Mouse (Mus musculus): ENCODE measurements around the gene Atp10a. TPM values are rescaled to one million over a fixed set of nuclear protein-coding genes. Genes with fewer than 3 reads are reported as not detected.

Gene Atp10a
- polyA plus RNA-seq, 1 experiment from 2014 or later = 4.0 TPM

GRCm38 (mm10) chr7:58722250-58722649, 66.3 kb downstream of the Atp10a start:
- H3K27me3 ChIP-seq = no peaks in the 10 kb centered on the region
- no peak overlapping the region for H3K9ac ChIP-seq
- H3K9me3 ChIP-seq = no peaks in the 10 kb centered on the region
- 97% methylated on average over 1 of the region's 1 CpGs for WGBS
- H3K27ac ChIP-seq = no peak overlapping the region
- no peaks in the 10 kb centered on the region for H3K36me3 ChIP-seq (replicated peaks)
- no peak overlapping the region for H3K4me2 ChIP-seq
- ATAC-seq (ENCODE audit: low FRiP score) = no peak
- H3K4me1 ChIP-seq = no peaks in the 10 kb centered on the region
- H3K4me3 ChIP-seq (replicated peaks) = no peak overlapping the region

DNA sequence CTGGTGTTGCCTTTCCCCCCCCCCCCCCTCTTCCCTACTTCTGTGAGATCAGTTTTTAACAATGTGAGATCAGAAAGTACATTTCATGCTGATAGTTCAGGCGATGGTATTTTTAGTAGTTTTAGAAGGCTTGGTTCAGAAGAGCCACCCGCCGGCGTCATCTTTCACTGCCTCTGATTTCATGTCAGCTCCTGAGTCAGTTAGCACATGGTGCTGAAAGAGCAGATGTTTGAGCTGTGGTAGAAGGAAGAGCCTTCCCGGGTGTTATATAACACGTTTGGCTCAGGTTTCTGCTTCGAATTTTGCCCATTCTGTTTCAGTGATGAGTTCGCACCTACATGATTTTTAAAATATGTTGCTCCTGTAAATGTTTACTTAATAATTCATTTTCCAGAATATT, 74.2 kb downstream of the Atp10a start:
- H3K27ac ChIP-seq = no peak overlapping the region
- no peak overlapping the region for H3K9ac ChIP-seq
- no peaks in the 10 kb centered on the region for H3K36me3 ChIP-seq (replicated peaks)
- H3K4me1 ChIP-seq = no peaks in the 10 kb centered on the region
- no peak overlapping the region for H3K4me2 ChIP-seq
- ATAC-seq (ENCODE audit: low FRiP score) = no peak
- no peak overlapping the region for H3K4me3 ChIP-seq (replicated peaks)
- H3K27me3 ChIP-seq = no peaks in the 10 kb centered on the region
- 82% methylated on average over 8 of the region's 8 CpGs for WGBS
- no peaks in the 10 kb centered on the region for H3K9me3 ChIP-seq

- Histone ChIP-seq H3K9me3 (no peaks in the 10 kb centered on the region), H3K4me1 (no peaks in the 10 kb centered on the region), H3K27ac (no peak overlapping the region), H3K9ac (no peak overlapping the region), H3K27me3 (no peaks in the 10 kb centered on the region), H3K4me2 (no peak overlapping the region), H3K4me3 (replicated peaks) (no peak overlapping the region), H3K36me3 (replicated peaks) (no peaks in the 10 kb centered on the region)
- 89% methylated on average over 1 of the region's 1 CpGs for WGBS
- no peak for ATAC-seq (ENCODE audit: low FRiP score)
Measured at GRCm38 (mm10) chr7:58730831-58731230, 74.9 kb downstream of the Atp10a start.

GRCm38 (mm10) chr7:58732406-58732805, 76.4 kb downstream of the Atp10a start:
- Histone ChIP-seq H3K27me3 (no peaks in the 10 kb centered on the region), H3K36me3 (replicated peaks) (no peaks in the 10 kb centered on the region), H3K4me3 (replicated peaks) (no peak overlapping the region), H3K9me3 (no peaks in the 10 kb centered on the region), H3K27ac (no peak overlapping the region), H3K9ac (no peak overlapping the region), H3K4me2 (no peak overlapping the region), H3K4me1 (no peaks in the 10 kb centered on the region)
- WGBS = 72% methylated on average over 6 of the region's 6 CpGs
- ATAC-seq (ENCODE audit: low FRiP score) = no peak

DNA sequence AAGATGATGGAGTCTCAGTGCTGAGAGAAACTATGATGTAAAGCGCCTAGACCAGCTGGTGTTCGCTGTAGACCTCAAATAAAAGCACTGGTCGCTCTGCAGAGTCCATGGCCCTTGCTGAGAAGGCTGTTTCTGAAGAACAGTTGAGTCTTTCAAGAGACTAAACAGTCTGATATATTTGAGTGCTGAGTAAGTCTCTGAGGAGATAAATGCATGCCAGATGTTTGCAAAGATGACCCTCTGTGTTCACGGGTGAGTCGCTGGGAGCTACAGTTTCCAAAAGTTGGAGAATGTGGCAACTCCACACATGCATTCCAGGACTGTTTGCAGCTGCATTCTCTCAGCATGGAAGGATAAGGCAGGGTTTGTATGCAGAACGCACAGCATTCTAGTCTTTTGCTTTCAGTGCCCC, 77.5 kb downstream of the Atp10a start:
- H3K9me3 ChIP-seq = no peaks in the 10 kb centered on the region
- no peaks in the 10 kb centered on the region for H3K36me3 ChIP-seq (replicated peaks)
- H3K27ac ChIP-seq = no peak overlapping the region
- H3K4me1 ChIP-seq = no peaks in the 10 kb centered on the region
- no peak for ATAC-seq (ENCODE audit: low FRiP score)
- no peak overlapping the region for H3K9ac ChIP-seq
- H3K27me3 ChIP-seq = no peaks in the 10 kb centered on the region
- 82% methylated on average over 6 of the region's 6 CpGs for WGBS
- H3K4me2 ChIP-seq = no peak overlapping the region
- no peak overlapping the region for H3K4me3 ChIP-seq (replicated peaks)

DNA sequence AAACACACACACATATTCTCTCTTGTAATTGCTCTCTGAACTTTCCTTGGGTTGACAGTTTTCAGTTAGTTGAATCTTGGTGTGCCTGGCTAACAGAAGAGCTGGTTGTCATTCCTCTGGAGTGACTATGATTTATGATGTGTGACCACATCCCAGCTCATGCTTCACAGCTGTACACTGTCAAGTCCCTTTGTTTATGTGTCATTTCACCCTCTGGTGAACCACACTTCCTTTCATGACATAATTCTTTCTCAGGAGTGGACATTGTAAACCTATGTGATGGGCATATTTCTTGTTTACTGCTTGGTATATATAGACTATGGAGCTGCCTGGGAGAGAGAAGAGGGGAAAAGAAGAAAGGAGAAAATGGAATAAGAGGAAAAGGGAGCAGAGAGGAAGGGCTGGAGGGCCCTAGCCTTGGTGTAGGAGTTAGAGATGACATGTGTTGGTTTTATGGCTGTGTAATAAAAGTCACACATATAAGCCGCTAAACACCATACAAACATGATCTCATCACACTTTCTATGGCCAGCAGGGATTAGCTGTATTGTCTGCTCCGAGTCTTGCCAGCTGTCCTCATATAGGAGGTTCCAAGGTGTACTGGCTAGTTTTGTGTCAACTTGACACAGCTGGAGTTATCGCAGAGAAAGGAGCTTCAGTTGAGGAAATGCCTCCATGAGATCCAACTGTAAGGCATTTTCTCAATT, 81.0 kb downstream of the Atp10a start:
- H3K9me3 ChIP-seq = no peaks in the 10 kb centered on the region
- no peak overlapping the region for H3K9ac ChIP-seq
- H3K4me1 ChIP-seq = no peaks in the 10 kb centered on the region
- no peak overlapping the region for H3K4me2 ChIP-seq
- H3K27ac ChIP-seq = no peak overlapping the region
- no peak for ATAC-seq (ENCODE audit: low FRiP score)
- H3K27me3 ChIP-seq = no peaks in the 10 kb centered on the region
- H3K36me3 ChIP-seq (replicated peaks) = no peaks in the 10 kb centered on the region
- WGBS = 87% methylated on average over 3 of the region's 3 CpGs
- no peak overlapping the region for H3K4me3 ChIP-seq (replicated peaks)

DNA sequence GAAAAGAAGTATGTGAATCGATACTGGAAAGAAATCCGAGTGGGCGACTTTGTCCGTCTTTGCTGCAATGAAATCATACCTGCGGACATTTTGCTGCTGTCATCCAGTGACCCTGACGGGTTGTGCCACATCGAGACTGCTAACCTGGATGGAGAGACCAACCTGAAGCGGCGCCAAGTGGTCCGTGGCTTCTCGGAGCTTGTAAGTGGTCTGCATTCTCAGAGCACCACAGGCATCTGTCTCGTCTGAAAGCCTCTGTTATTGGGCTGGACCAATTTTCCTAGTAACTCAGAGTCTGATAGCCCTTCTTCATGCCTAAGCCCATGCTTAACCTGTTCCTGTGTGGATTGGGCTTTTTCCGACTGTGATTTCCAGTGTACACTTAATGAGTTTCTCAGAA, 84.2 kb downstream of the Atp10a start:
- Histone ChIP-seq H3K9me3 (no peaks in the 10 kb centered on the region), H3K27ac (no peak overlapping the region), H3K9ac (no peak overlapping the region), H3K4me2 (no peak overlapping the region), H3K36me3 (replicated peaks) (no peaks in the 10 kb centered on the region), H3K4me1 (no peaks in the 10 kb centered on the region), H3K4me3 (replicated peaks) (no peak overlapping the region), H3K27me3 (no peaks in the 10 kb centered on the region)
- ATAC-seq (ENCODE audit: low FRiP score) = no peak
- 91% methylated on average over 13 of the region's 13 CpGs for WGBS

- Histone ChIP-seq H3K4me3 (replicated peaks) (no peak overlapping the region), H3K9ac (no peak overlapping the region), H3K36me3 (replicated peaks) (no peaks in the 10 kb centered on the region), H3K9me3 (no peaks in the 10 kb centered on the region), H3K4me1 (no peaks in the 10 kb centered on the region), H3K27ac (no peak overlapping the region), H3K4me2 (no peak overlapping the region), H3K27me3 (no peaks in the 10 kb centered on the region)
- no peak for ATAC-seq (ENCODE audit: low FRiP score)
- WGBS = 90% methylated on average over 4 of the region's 4 CpGs
Measured at GRCm38 (mm10) chr7:58740842-58741241, 84.9 kb downstream of the Atp10a start.

GRCm38 (mm10) chr7:58742009-58742408, 86.0 kb downstream of the Atp10a start:
- Histone ChIP-seq H3K4me3 (replicated peaks) (no peak overlapping the region), H3K4me2 (no peak overlapping the region), H3K36me3 (replicated peaks) (no peaks in the 10 kb centered on the region), H3K9ac (no peak overlapping the region), H3K4me1 (no peaks in the 10 kb centered on the region), H3K27ac (no peak overlapping the region), H3K9me3 (no peaks in the 10 kb centered on the region), H3K27me3 (no peaks in the 10 kb centered on the region)
- WGBS = 86% methylated on average over 4 of the region's 4 CpGs
- ATAC-seq (ENCODE audit: low FRiP score) = no peak

- no peaks in the 10 kb centered on the region for H3K36me3 ChIP-seq (replicated peaks)
- H3K9ac ChIP-seq = no peak overlapping the region
- WGBS = 77% methylated on average over 1 of the region's 1 CpGs
- H3K27me3 ChIP-seq = no peaks in the 10 kb centered on the region
- ATAC-seq (ENCODE audit: low FRiP score) = no peak
- H3K4me3 ChIP-seq (replicated peaks) = no peak overlapping the region
- H3K4me2 ChIP-seq = no peak overlapping the region
- no peaks in the 10 kb centered on the region for H3K4me1 ChIP-seq
- H3K27ac ChIP-seq = no peak overlapping the region
- H3K9me3 ChIP-seq = no peaks in the 10 kb centered on the region
Measured at GRCm38 (mm10) chr7:58742648-58743047, 86.7 kb downstream of the Atp10a start.

GRCm38 (mm10) chr7:58743362-58744320, 87.7 kb downstream of the Atp10a start:
- H3K27ac ChIP-seq = no peak overlapping the region
- no peaks in the 10 kb centered on the region for H3K27me3 ChIP-seq
- H3K4me2 ChIP-seq = no peak overlapping the region
- no peak overlapping the region for H3K9ac ChIP-seq
- H3K9me3 ChIP-seq = no peaks in the 10 kb centered on the region
- no peak for ATAC-seq (ENCODE audit: low FRiP score)
- no peak overlapping the region for H3K4me3 ChIP-seq (replicated peaks)
- no peaks in the 10 kb centered on the region for H3K4me1 ChIP-seq
- H3K36me3 ChIP-seq (replicated peaks) = no peaks in the 10 kb centered on the region
- 86% methylated on average over 4 of the region's 4 CpGs for WGBS

DNA sequence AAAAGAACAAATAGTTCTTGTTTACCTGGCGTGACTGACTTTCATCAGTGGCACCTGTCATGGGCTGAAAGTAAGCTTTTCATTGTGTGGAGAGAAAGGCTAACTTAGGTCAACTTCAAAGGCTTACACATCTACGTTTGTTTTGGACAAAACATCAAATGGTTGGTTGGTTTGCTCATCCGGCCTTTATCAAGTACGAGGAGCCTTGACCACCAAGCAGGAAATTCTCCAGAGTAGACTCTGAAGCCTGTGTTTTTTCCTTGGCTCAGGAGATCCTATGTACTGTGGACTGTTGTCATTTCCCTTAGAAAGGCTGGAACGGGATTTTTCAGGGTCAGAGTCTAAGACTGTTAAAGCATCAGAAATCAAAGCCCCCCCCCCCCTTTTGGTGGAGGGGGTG, 90.9 kb downstream of the Atp10a start:
- H3K9me3 ChIP-seq = no peaks in the 10 kb centered on the region
- no peak overlapping the region for H3K4me2 ChIP-seq
- 77% methylated on average over 5 of the region's 5 CpGs for WGBS
- no peaks in the 10 kb centered on the region for H3K27me3 ChIP-seq
- H3K27ac ChIP-seq = no peak overlapping the region
- no peaks in the 10 kb centered on the region for H3K4me1 ChIP-seq
- H3K36me3 ChIP-seq (replicated peaks) = no peaks in the 10 kb centered on the region
- no peak overlapping the region for H3K9ac ChIP-seq
- no peak for ATAC-seq (ENCODE audit: low FRiP score)
- no peak overlapping the region for H3K4me3 ChIP-seq (replicated peaks)
